Mouse (Mus musculus): Measurements from ENCODE around the gene Gm49027. TPM values are rescaled to one million over a fixed set of nuclear protein-coding genes. Genes with fewer than 3 reads are reported as not detected.

Gene Gm49027
- polyA plus RNA-seq, 1 experiment from 2014 or later: 1.3 TPM

GRCm38 (mm10) chr5:123499717-123500116 is 25.6 kb downstream of the Gm49027 start:
- 32% methylated on average over 4 of the region's 4 CpGs for WGBS
- no peak overlapping the region for H3K4me2 ChIP-seq
- no peaks in the 10 kb centered on the region for H3K36me3 ChIP-seq
- H3K9ac ChIP-seq: no peak overlapping the region
- H3K9me3 ChIP-seq: no peaks in the 10 kb centered on the region
- peaks cover 8% of the 10 kb centered on the region for H3K4me1 ChIP-seq
- no peaks in the 10 kb centered on the region; the same call in 1 of the 2 replicates for H3K27me3 ChIP-seq
- H3K4me3 ChIP-seq: no peak overlapping the region
- ATAC-seq (ENCODE audit: borderline replicate concordance, extremely low read depth, low FRiP score, low TSS enrichment): no peak
- no peak overlapping the region for H3K27ac ChIP-seq

- H3K36me3 ChIP-seq: no peaks in the 10 kb centered on the region
- 0 out of 2 replicates have a peak, but pooled peaks cover 10% of the 10 kb centered on the region for H3K4me1 ChIP-seq
- H3K27me3 ChIP-seq: no peaks in the 10 kb centered on the region; the same call in 1 of the 2 replicates
- 56% methylated on average over 9 of the region's 9 CpGs for WGBS
- H3K9me3 ChIP-seq: no peaks in the 10 kb centered on the region
- H3K27ac ChIP-seq: no peak overlapping the region
- no peak for ATAC-seq (ENCODE audit: borderline replicate concordance, extremely low read depth, low FRiP score, low TSS enrichment)
- no peak overlapping the region for H3K4me2 ChIP-seq
- H3K4me3 ChIP-seq: no peak overlapping the region
- no peak overlapping the region for H3K9ac ChIP-seq
These were observed 35.4 kb downstream of the Gm49027 start for GRCm38 (mm10) chr5:123489935-123490334.

- Histone ChIP-seq H3K36me3 (no peaks in the 10 kb centered on the region), H3K4me1 (0 out of 2 replicates have a peak, but pooled peaks cover 10% of the 10 kb centered on the region), H3K9me3 (no peaks in the 10 kb centered on the region), H3K4me2 (peak within 1 kb of the TSS; percentile 48), H3K9ac (no peak within 1 kb of the TSS), H3K27ac (no peak within 1 kb of the TSS), H3K27me3 (no peaks in the 10 kb centered on the region; the same call in 1 of the 2 replicates), H3K4me3 (no peak within 1 kb of the TSS)
- ATAC-seq (ENCODE audit: borderline replicate concordance, extremely low read depth, low FRiP score, low TSS enrichment): no peak
- WGBS: 7% methylated on average over 25 of the region's 25 CpGs
These were observed 36.0 kb downstream of the Gm49027 start, which contains the start of the genes Lrrc43 and Il31 for GRCm38 (mm10) chr5:123489112-123489785. Gene Lrrc43 (plus strand): TSS chr5:123489305. Gene Il31 (minus strand): TSS chr5:123489489.

GRCm38 (mm10) chr5:123487659-123488395 is 37.5 kb downstream of the Gm49027 start:
- Histone ChIP-seq H3K4me1 (0 out of 2 replicates have a peak, but pooled peaks cover 10% of the 10 kb centered on the region), H3K36me3 (no peaks in the 10 kb centered on the region), H3K4me3 (no peak overlapping the region), H3K4me2 (no peak overlapping the region), H3K9me3 (no peaks in the 10 kb centered on the region), H3K9ac (no peak overlapping the region), H3K27ac (no peak overlapping the region), H3K27me3 (no peaks in the 10 kb centered on the region; the same call in 1 of the 2 replicates)
- whole genome bisulfite sequencing: 73% methylated on average over 11 of the region's 11 CpGs
- no peak for ATAC-seq (ENCODE audit: borderline replicate concordance, extremely low read depth, low FRiP score, low TSS enrichment)

- no peaks in the 10 kb centered on the region for H3K9me3 ChIP-seq
- no peaks in the 10 kb centered on the region for H3K27me3 ChIP-seq
- no peaks in the 10 kb centered on the region for H3K36me3 ChIP-seq
- no peak overlapping the region for H3K9ac ChIP-seq
- no peak overlapping the region for H3K27ac ChIP-seq
- H3K4me2 ChIP-seq: no peak overlapping the region
- ATAC-seq (ENCODE audit: borderline replicate concordance, extremely low read depth, low FRiP score, low TSS enrichment): no peak
- H3K4me1 ChIP-seq: peaks cover 4% of the 10 kb centered on the region; the same call in 1 of the 2 replicates
- H3K4me3 ChIP-seq: no peak overlapping the region
- WGBS: 77% methylated on average over 5 of the region's 5 CpGs
These were observed 51.5 kb downstream of the Gm49027 start for GRCm38 (mm10) chr5:123473817-123474216.

GRCm38 (mm10) chr5:123470784-123471400 is 54.4 kb downstream of the Gm49027 start:
- Histone ChIP-seq H3K36me3 (no peaks in the 10 kb centered on the region), H3K27me3 (no peaks in the 10 kb centered on the region), H3K4me2 (peak overlapping the region; percentile 49), H3K9ac (no peak overlapping the region), H3K9me3 (no peaks in the 10 kb centered on the region), H3K4me1 (peaks cover 4% of the 10 kb centered on the region; the same call in 1 of the 2 replicates), H3K27ac (no peak overlapping the region), H3K4me3 (peak overlapping the region; percentile 16; the same call in 1 of the 2 replicates)
- 6% methylated on average over 10 of the region's 10 CpGs for WGBS
- no peak for ATAC-seq (ENCODE audit: borderline replicate concordance, extremely low read depth, low FRiP score, low TSS enrichment)

- no peak overlapping the region for H3K9ac ChIP-seq
- H3K9me3 ChIP-seq: no peaks in the 10 kb centered on the region
- H3K4me3 ChIP-seq: no peak overlapping the region
- 88% methylated on average over 1 of the region's 1 CpGs for WGBS
- H3K27ac ChIP-seq: no peak overlapping the region
- H3K4me2 ChIP-seq: no peak overlapping the region
- H3K4me1 ChIP-seq: no peaks in the 10 kb centered on the region
- H3K27me3 ChIP-seq: no peaks in the 10 kb centered on the region
- no peak for ATAC-seq (ENCODE audit: borderline replicate concordance, extremely low read depth, low FRiP score, low TSS enrichment)
- H3K36me3 ChIP-seq: no peaks in the 10 kb centered on the region
These were observed 60.6 kb downstream of the Gm49027 start for GRCm38 (mm10) chr5:123464638-123465037.

Small RNAs within 50 kb of the gene (microRNA-seq; reads per million reads assigned to microRNA genes)
- 2.8 reads per million, percentile 10 among the genes with 10 or more reads in this experiment for gene Mir7647

Other genes with a start within 250 kb of the Gm49027 start
- gene Bcl7a, start 181.7 kb downstream of the Gm49027 start, polyA plus RNA-seq (2015; fragmentation: Nextera tagmentation; extraction: Ambion mirVana): 21.2 and 24.6 TPM in 2 replicates
- gene Mlxip, start 130.7 kb downstream of the Gm49027 start, polyA plus RNA-seq (2015; fragmentation: Nextera tagmentation; extraction: Ambion mirVana): 17.1 and 20.6 TPM in 2 replicates
- gene Lrrc43, start 36.2 kb downstream of the Gm49027 start, polyA plus RNA-seq (2015; fragmentation: Nextera tagmentation; extraction: Ambion mirVana): 0.60 and 0.65 TPM in 2 replicates
- not detected in 2 replicates for gene Il31, start 36.0 kb downstream of the Gm49027 start, polyA plus RNA-seq (2015; fragmentation: Nextera tagmentation; extraction: Ambion mirVana)
- gene B3gnt4, start 15.0 kb downstream of the Gm49027 start, polyA plus RNA-seq (2015; fragmentation: Nextera tagmentation; extraction: Ambion mirVana): 0.40 and 0.54 TPM in 2 replicates
- gene Diablo, start 1.3 kb downstream of the Gm49027 start, polyA plus RNA-seq (2015; fragmentation: Nextera tagmentation; extraction: Ambion mirVana): 109 and 115 TPM in 2 replicates
- 24.1 and 24.7 TPM in 2 replicates for gene Vps33a, start 47.5 kb upstream of the Gm49027 start, polyA plus RNA-seq (2015; fragmentation: Nextera tagmentation; extraction: Ambion mirVana)
- 35.5 and 39.1 TPM in 2 replicates for gene Clip1, start 159.1 kb upstream of the Gm49027 start, polyA plus RNA-seq (2015; fragmentation: Nextera tagmentation; extraction: Ambion mirVana)
- 67.1 and 90.4 TPM in 2 replicates for gene Zcchc8, start 195.6 kb upstream of the Gm49027 start, polyA plus RNA-seq (2015; fragmentation: Nextera tagmentation; extraction: Ambion mirVana)
- gene Rsrc2, start 223.9 kb upstream of the Gm49027 start, polyA plus RNA-seq (2015; fragmentation: Nextera tagmentation; extraction: Ambion mirVana): 99.7 and 107 TPM in 2 replicates
- 30.3 and 32.3 TPM in 2 replicates for gene Kntc1, start 224.2 kb upstream of the Gm49027 start, polyA plus RNA-seq (2015; fragmentation: Nextera tagmentation; extraction: Ambion mirVana)

Measured in lung, embryonic 15.5 days (tissue).